ENCODE assay signal across 16 mouse cellular contexts in genomic region chr16:59515169-59515568, GRCm38 (mm10).
"Had no signal": no experiment of that assay in that cellular context is flagged by ENCODE, and none has a peak within 500 bp of the region (broad histone marks: within the 10 kb centered on the region; RNA-seq: fewer than 3 reads in every experiment).

No protein-coding gene starts in this region.

- H3K4me1 ChIP-seq: liver, embryonic 13.5 days; lung, embryonic 15.5 days; midbrain, embryonic 15.5 days; neural tube, embryonic 13.5 days had no signal

- H3K36me3 ChIP-seq: liver, embryonic 13.5 days; midbrain, embryonic 15.5 days; neural tube, embryonic 13.5 days had no signal

- ATAC-seq: liver, postnatal 0 days; midbrain, embryonic 15.5 days had no signal

- H3K4me2 ChIP-seq: limb, embryonic 12.5 days; liver, embryonic 13.5 days; lung, embryonic 15.5 days; midbrain, embryonic 11.5 days; midbrain, embryonic 15.5 days; neural tube, embryonic 13.5 days had no signal

- H3K27me3 ChIP-seq: limb, embryonic 12.5 days; liver, embryonic 13.5 days; lung, embryonic 15.5 days; midbrain, embryonic 15.5 days; neural tube, embryonic 13.5 days had no signal

- H3K4me3 ChIP-seq: limb, embryonic 12.5 days; liver, embryonic 13.5 days; lung, embryonic 15.5 days; megakaryocyte, embryonic 14.5 days; midbrain, embryonic 15.5 days; neural tube, embryonic 13.5 days had no signal

- H3K27ac ChIP-seq: limb, embryonic 12.5 days; liver, embryonic 13.5 days; lung, embryonic 15.5 days; macrophage; midbrain, embryonic 15.5 days; neural tube, embryonic 13.5 days had no signal

- DNase-seq: kidney, postnatal 25 days; layer of hippocampus, adult 9-11 months; liver; liver, embryonic 13.5 days; liver, postnatal 0 days; lung, postnatal 14 days; spleen, adult 18-20 months; thymus, adult 18-20 months; thymus, postnatal 14 days had no signal

- H3K9ac ChIP-seq: limb, embryonic 12.5 days; liver, embryonic 13.5 days; liver, postnatal 0 days; lung, embryonic 15.5 days; midbrain, embryonic 15.5 days; neural tube, embryonic 13.5 days had no signal

- H3K9me3 ChIP-seq: limb, embryonic 12.5 days; liver, embryonic 13.5 days; lung, embryonic 15.5 days; midbrain, embryonic 15.5 days had no signal
